Mouse (Mus musculus): ENCODE measurements around the gene Tsnaxip1. TPM values are rescaled to one million over a fixed set of nuclear protein-coding genes. Genes with fewer than 3 reads are reported as not detected.

Gene Tsnaxip1
- polyA plus RNA-seq, 1 experiment from 2014 or later: 1.5 TPM

DNA sequence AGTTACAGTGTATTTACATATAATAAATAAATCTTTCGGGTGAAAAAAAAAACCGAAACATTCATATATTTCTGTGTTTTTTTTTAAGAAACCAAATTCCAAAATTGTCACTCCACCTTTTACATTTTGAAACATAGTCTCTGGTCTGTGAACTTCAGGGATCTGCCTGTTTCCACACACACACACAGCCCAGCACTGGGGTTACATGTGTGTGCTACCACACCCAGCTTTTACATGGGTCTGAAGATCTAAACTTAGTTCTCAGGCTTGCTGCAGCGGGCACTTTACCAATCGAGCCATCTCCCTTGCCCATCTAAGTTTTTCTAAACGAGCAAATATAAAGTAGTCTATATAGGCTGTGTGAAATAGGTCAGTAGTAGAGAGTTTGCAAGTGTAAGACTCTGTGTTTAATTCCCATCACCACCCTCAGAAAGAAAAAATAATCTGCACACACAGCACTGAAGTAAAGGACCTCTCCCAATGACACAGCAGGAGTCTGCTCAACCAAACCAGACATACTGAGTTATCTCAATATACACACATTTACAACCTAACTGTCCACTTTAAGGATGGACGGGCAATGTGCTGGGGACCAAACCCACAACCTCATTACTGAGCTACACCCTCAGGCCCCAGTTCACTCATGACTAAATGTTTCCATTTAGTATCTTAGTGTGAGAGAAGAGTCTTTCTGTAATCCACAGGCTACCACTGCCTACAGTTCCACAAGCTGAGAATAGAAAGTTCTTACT, 26.2 kb upstream of the Tsnaxip1 start:
- ATAC-seq (ENCODE audit: borderline replicate concordance, extremely low read depth, low FRiP score, low TSS enrichment): no peak
- Histone ChIP-seq H3K4me2 (no peak overlapping the region), H3K27ac (no peak overlapping the region)

DNA sequence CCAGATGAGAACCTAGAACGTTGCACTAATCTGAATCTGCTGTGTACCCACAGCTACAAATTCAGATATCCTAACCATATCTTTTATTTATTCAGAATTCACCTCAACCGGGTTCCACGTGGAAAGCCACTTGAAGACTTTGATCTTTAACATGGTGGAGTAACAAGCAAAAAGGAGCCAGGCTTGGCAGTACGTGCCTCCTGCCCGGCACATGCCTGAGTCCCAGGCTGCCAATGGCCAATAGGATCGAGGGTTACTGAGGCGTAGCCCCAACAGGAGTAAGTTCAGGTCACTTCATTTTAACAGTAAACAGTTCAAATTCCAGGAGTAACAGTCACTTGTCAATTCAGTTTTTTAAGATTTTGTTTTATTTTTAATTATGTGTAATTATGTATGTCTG, 22.7 kb upstream of the Tsnaxip1 start:
- Histone ChIP-seq H3K9ac (no peak overlapping the region), H3K36me3 (peaks cover 10% of the 10 kb centered on the region), H3K4me3 (no peak overlapping the region), H3K27ac (no peak overlapping the region), H3K27me3 (no peaks in the 10 kb centered on the region), H3K4me2 (no peak overlapping the region), H3K4me1 (peaks cover 21% of the 10 kb centered on the region), H3K9me3 (no peaks in the 10 kb centered on the region)
- no peak for ATAC-seq (ENCODE audit: borderline replicate concordance, extremely low read depth, low FRiP score, low TSS enrichment)
- 84% methylated on average over 7 of the region's 7 CpGs for WGBS

More for the DNA sequence above, 26.2 kb upstream of the Tsnaxip1 start:
- H3K4me1 ChIP-seq: peaks cover 22% of the 10 kb centered on the region
- whole genome bisulfite sequencing: 86% methylated on average over 6 of the region's 6 CpGs
- peaks cover 10% of the 10 kb centered on the region for H3K36me3 ChIP-seq
- H3K27me3 ChIP-seq: no peaks in the 10 kb centered on the region
- H3K9me3 ChIP-seq: no peaks in the 10 kb centered on the region
- no peak overlapping the region for H3K4me3 ChIP-seq
- no peak overlapping the region for H3K9ac ChIP-seq

DNA sequence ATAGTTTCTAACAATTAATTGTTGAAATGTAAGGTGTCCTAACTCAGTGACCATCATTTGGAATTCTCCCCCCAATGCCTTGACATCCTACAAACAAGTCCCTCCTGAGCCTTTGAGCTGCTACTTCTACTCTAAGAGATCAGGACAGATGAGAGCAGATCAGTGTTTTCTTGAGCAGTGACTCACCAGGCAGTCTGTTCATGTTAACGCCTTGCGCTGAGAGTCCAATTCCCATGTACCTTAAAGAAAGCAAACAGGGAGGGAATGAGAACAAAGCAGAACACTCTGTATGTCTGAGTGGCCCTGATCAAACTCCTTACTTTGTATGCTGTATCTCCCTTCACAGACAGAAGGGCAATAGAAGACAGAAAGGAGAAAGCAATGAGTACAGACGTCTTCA, 22.2 kb upstream of the Tsnaxip1 start:
- Histone ChIP-seq H3K27ac (no peak overlapping the region), H3K4me1 (peaks cover 16% of the 10 kb centered on the region), H3K9me3 (no peaks in the 10 kb centered on the region), H3K27me3 (no peaks in the 10 kb centered on the region), H3K4me2 (no peak overlapping the region), H3K9ac (no peak overlapping the region), H3K4me3 (no peak overlapping the region), H3K36me3 (peaks cover 10% of the 10 kb centered on the region)
- ATAC-seq (ENCODE audit: borderline replicate concordance, extremely low read depth, low FRiP score, low TSS enrichment): no peak
- 68% methylated on average over 3 of the region's 3 CpGs for WGBS

DNA sequence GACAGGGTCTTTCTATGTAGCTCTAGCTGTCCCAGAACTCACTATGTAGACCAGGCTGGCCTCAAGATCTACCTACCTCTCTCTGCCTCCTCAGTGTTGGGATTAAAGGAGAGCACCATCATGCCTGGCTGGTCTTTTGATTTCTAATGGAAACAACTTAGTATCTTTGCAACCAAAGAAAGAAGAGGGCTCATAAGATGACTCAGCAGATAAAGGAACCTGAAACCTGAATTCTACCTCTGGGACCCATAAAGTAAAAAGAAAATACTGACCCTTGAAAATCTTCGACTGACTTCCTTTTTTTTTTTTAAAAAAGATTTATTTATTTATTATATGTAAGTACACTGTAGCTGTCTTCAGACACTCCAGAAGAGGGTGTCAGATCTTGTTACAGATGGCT, 21.6 kb upstream of the Tsnaxip1 start:
- Histone ChIP-seq H3K4me1 (peaks cover 14% of the 10 kb centered on the region), H3K27ac (no peak overlapping the region), H3K9ac (no peak overlapping the region), H3K4me3 (no peak overlapping the region), H3K4me2 (no peak overlapping the region), H3K36me3 (peaks cover 10% of the 10 kb centered on the region), H3K9me3 (no peaks in the 10 kb centered on the region), H3K27me3 (no peaks in the 10 kb centered on the region)
- WGBS: 78% methylated on average over 1 of the region's 1 CpGs
- ATAC-seq (ENCODE audit: borderline replicate concordance, extremely low read depth, low FRiP score, low TSS enrichment): no peak

DNA sequence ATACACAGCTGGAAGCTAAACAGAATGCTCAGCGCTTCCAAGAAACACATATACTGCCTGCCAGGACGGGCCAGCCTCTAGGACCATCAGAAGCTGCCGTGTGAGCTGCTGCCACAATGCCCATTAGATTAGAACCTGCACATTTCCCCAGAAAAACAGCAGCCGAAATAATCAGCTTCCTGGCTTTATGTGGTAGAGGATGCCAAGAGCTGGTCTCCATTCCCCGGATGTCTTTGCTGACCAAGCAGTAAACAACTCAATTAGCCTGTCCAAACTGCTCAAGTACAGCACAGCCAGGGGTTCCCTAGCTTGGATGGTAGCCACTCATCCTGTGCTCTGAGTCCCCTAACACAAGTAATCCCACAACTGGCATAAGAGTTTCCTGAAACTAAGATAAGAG, 19.8 kb upstream of the Tsnaxip1 start:
- no peak overlapping the region for H3K4me3 ChIP-seq
- H3K4me1 ChIP-seq: peaks cover 16% of the 10 kb centered on the region
- H3K27me3 ChIP-seq: no peaks in the 10 kb centered on the region
- H3K27ac ChIP-seq: peak overlapping the region; percentile 25; the same call in 1 of the 2 replicates
- H3K9ac ChIP-seq: no peak overlapping the region
- WGBS: 68% methylated on average over 5 of the region's 5 CpGs
- peaks cover 17% of the 10 kb centered on the region for H3K36me3 ChIP-seq
- no peaks in the 10 kb centered on the region for H3K9me3 ChIP-seq
- no peak for ATAC-seq (ENCODE audit: borderline replicate concordance, extremely low read depth, low FRiP score, low TSS enrichment)
- no peak overlapping the region for H3K4me2 ChIP-seq

DNA sequence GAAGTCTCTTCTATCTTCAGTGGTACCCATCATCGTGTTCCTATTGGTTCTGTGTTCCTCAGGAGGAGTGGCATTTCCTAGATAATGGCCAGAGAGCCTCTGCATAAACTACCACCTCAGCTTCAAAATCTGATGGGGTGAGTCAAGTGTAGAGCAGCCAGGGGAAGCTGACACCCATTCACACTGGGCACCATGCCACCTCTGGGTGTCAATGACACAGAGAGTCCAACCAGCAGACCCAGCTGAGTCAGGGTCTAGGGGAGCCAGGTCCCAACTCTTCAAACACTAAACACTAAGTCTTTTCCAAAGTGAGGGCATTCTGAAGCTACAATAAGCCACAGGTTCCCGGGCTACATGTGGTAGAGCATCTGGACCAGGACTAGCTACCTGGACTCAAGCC, 19.1 kb upstream of the Tsnaxip1 start:
- H3K9me3 ChIP-seq: no peaks in the 10 kb centered on the region
- WGBS: 87% methylated on average over 2 of the region's 2 CpGs
- no peak overlapping the region for H3K4me3 ChIP-seq
- H3K4me1 ChIP-seq: peaks cover 16% of the 10 kb centered on the region
- H3K27ac ChIP-seq: no peak overlapping the region
- peaks cover 19% of the 10 kb centered on the region for H3K36me3 ChIP-seq
- H3K9ac ChIP-seq: no peak overlapping the region
- H3K4me2 ChIP-seq: no peak overlapping the region
- ATAC-seq (ENCODE audit: borderline replicate concordance, extremely low read depth, low FRiP score, low TSS enrichment): no peak
- H3K27me3 ChIP-seq: no peaks in the 10 kb centered on the region

DNA sequence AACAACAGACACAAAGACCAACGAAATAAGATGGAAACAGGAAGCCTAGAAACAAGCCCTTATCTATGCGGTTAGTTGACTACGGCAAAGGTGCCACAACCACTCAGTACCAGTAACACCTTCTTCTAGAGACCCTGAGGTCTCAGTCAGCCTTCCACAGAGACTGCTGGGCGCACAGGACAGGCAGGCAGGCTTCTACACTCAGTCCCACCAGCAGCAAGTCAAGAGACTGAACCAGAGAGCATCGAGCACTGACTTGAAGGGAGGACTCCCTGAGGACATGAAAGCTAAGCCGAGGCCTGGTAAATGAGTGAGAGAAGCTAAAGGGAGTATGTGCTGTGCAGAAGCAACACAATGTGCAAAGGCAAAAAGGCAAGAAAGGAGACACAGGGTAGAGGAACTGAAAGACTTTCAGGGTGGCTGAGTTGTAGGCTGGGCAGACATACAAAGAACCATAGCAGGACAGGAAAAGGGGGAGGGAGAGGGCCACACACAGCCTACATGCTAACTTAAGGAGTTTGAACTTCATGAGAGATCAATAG, 17.2 kb upstream of the Tsnaxip1 start:
- WGBS: 81% methylated on average over 6 of the region's 6 CpGs
- no peaks in the 10 kb centered on the region for H3K9me3 ChIP-seq
- no peak overlapping the region for H3K4me3 ChIP-seq
- ATAC-seq (ENCODE audit: borderline replicate concordance, extremely low read depth, low FRiP score, low TSS enrichment): no peak
- H3K27me3 ChIP-seq: no peaks in the 10 kb centered on the region
- H3K9ac ChIP-seq: no peak overlapping the region
- H3K27ac ChIP-seq: no peak overlapping the region
- H3K36me3 ChIP-seq: peaks cover 11% of the 10 kb centered on the region; the same call in 1 of the 2 replicates
- peaks cover 16% of the 10 kb centered on the region for H3K4me1 ChIP-seq
- H3K4me2 ChIP-seq: no peak overlapping the region

DNA sequence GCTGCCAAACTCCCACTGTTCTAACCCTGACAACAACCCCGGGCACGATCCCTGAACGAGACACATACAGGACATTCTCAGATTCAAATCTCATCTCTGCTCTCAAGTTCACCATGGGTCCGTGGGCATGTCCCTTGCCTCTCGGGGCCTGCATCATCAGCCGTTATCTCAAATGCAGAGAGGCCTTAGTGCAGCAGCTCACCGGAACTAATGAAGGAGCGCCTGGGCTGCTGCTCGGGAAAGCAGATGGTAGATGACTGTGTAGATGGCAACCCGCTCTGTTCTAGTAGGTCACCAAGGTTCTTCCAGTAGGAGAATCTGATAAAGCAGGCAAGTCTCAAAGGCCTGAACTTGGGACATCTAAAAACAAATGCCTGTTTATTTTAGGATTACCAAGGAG, 16.5 kb upstream of the Tsnaxip1 start:
- Histone ChIP-seq H3K27ac (no peak overlapping the region), H3K9me3 (no peaks in the 10 kb centered on the region), H3K4me2 (no peak overlapping the region), H3K4me3 (no peak overlapping the region), H3K9ac (no peak overlapping the region), H3K36me3 (peaks cover 11% of the 10 kb centered on the region; the same call in 1 of the 2 replicates), H3K4me1 (peaks cover 16% of the 10 kb centered on the region), H3K27me3 (no peaks in the 10 kb centered on the region)
- ATAC-seq (ENCODE audit: borderline replicate concordance, extremely low read depth, low FRiP score, low TSS enrichment): no peak
- 87% methylated on average over 10 of the region's 10 CpGs for WGBS

DNA sequence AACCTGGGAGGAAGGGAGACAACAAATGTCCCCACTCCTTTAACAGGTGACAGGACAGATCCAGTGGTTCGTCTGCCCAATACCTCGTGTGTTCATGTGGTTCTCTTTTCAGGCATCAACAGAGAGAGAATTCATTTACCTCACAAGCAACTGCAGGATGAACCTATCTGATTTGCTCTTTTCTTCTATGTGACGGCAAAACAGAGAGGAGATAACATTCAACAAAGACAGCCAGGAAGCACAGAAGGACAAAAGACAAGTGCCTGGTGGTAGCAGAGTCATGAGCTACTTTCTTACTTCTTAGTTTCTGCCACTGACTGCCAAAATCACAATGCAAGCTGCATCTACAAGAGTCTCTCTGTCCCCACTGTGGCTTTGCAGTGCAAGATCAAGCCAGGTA, 16.0 kb upstream of the Tsnaxip1 start:
- WGBS: 78% methylated on average over 3 of the region's 3 CpGs
- ATAC-seq (ENCODE audit: borderline replicate concordance, extremely low read depth, low FRiP score, low TSS enrichment): no peak

DNA sequence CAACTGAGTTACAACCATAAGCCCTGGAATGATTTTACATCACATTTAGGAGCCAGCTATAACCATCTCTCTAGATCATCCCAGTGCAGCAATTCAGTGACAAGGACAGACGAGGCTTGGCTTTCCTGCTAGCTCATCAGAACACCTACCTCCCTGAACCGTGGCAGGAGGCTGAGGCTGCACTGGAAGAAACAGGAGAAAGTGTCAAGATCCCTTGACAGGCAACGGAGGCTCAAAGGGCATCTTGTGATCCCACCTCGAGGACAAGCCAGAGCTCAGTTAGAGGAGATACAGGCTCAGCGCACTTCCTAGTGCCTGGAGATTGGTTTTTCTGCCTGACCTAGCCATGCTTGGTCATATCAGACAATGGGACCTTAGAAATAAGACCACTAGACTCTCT, 15.0 kb upstream of the Tsnaxip1 start:
- Histone ChIP-seq H3K27me3 (no peaks in the 10 kb centered on the region), H3K27ac (no peak overlapping the region), H3K9me3 (no peaks in the 10 kb centered on the region), H3K36me3 (peaks cover 11% of the 10 kb centered on the region; the same call in 1 of the 2 replicates), H3K4me2 (no peak overlapping the region), H3K9ac (no peak overlapping the region), H3K4me3 (no peak overlapping the region), H3K4me1 (peaks cover 16% of the 10 kb centered on the region)
- no peak for ATAC-seq (ENCODE audit: borderline replicate concordance, extremely low read depth, low FRiP score, low TSS enrichment)
- WGBS: 80% methylated on average over 5 of the region's 5 CpGs

More for the DNA sequence above, 16.0 kb upstream of the Tsnaxip1 start:
- Histone ChIP-seq H3K4me2 (no peak overlapping the region), H3K36me3 (peaks cover 11% of the 10 kb centered on the region; the same call in 1 of the 2 replicates), H3K27me3 (no peaks in the 10 kb centered on the region), H3K9ac (no peak overlapping the region), H3K27ac (no peak overlapping the region), H3K9me3 (no peaks in the 10 kb centered on the region), H3K4me3 (no peak overlapping the region), H3K4me1 (peaks cover 16% of the 10 kb centered on the region)

DNA sequence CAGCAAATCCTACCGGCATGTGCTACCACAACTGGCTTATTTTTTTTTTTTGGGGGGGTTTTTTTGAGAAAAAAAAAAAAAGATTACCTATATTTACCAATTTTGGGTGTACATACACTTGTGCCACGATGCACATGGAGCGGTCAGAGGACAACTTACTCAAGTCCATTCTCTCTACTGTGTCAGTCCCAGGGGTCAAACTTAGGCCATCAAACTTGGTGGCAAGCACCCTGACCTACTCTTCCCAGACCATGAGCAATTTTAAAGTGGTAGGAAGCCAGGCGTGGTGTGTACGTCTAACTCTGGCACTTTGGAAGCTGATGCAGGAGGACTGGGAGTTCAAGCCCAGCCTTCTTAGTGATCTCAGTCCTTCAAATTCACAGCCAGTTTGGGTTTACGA, 14.3 kb upstream of the Tsnaxip1 start:
- Histone ChIP-seq H3K36me3 (peaks cover 14% of the 10 kb centered on the region), H3K4me1 (peaks cover 9% of the 10 kb centered on the region), H3K4me2 (no peak overlapping the region), H3K4me3 (no peak overlapping the region), H3K27me3 (no peaks in the 10 kb centered on the region), H3K9ac (no peak overlapping the region), H3K27ac (no peak overlapping the region), H3K9me3 (no peaks in the 10 kb centered on the region)
- 91% methylated on average over 6 of the region's 6 CpGs for WGBS
- ATAC-seq (ENCODE audit: borderline replicate concordance, extremely low read depth, low FRiP score, low TSS enrichment): no peak

DNA sequence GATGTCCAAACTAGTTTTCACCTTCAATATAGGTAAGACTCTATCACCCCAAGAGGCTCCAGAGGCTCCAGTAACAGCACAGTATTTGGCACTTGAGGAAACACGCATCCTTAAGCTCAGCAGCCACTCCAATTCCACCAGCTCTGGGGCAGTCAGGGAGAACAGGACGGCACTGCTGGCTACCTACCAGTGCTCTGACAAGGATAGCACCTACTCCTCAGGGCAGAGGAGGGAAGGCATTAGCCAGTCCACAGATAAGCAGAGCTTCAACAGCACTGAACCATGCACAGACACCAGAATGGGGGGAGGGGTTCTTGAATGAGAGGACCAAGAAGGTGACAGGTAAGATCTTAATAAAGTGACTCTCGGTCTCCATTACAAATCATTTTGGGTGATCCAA, 7.9 kb upstream of the Tsnaxip1 start:
- Histone ChIP-seq H3K4me2 (no peak overlapping the region), H3K9ac (no peak overlapping the region), H3K9me3 (no peaks in the 10 kb centered on the region), H3K36me3 (peaks cover 36% of the 10 kb centered on the region), H3K4me1 (no peaks in the 10 kb centered on the region), H3K4me3 (no peak overlapping the region), H3K27ac (no peak overlapping the region), H3K27me3 (no peaks in the 10 kb centered on the region)
- WGBS: 88% methylated on average over 3 of the region's 3 CpGs
- ATAC-seq (ENCODE audit: borderline replicate concordance, extremely low read depth, low FRiP score, low TSS enrichment): no peak

Measured in lung, embryonic 15.5 days (tissue).